Mouse (Mus musculus) cerebellum, adult 2 months (tissue): ENCODE data around the gene Cers6.

Experiments
- CTCF ChIP-seq: fragments of 200-500 bp; IDR thresholded peaks from 2 replicates; pipeline ENCODE4 v1.5.1; 2011; ENCODE audit warnings: low read depth, mild to moderate bottlenecking, control low read depth, low read length, moderate library complexity, borderline replicate concordance; ENCODE audit not compliant: insufficient read depth
- POLR2A ChIP-seq: fragments of 200-500 bp; IDR thresholded peaks from 2 replicates; pipeline ENCODE4 v1.6.1; 2011; ENCODE audit warnings: low read length, control low read depth, borderline replicate concordance; ENCODE audit not compliant: insufficient read depth

DNA sequence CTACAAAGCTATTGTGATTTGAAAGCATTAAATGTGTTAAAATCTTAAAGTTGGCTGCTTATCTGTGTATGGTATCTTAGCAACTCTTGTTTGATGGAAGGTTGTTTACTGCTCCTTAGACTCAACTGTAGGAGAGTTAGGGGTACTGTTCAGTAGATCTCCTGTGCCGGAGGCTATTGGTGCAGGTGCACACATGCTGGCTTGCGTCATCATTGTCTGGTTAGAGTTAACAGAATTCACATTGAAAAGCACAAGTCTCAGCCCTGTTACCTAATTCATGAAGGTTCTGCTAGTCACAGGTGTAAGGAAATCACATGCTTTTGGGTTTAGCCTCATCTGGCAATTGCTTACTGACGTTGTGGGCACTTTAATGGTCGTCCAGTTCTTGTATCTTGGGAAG lies 98.3 kb downstream of the Cers6 start:
- no peak for TF ChIP-seq POLR2A
- no peak for TF ChIP-seq CTCF
